Mouse (Mus musculus) brown adipose tissue, adult 24 weeks (tissue): ENCODE results near the gene Nr5a2. TPM values are rescaled to one million over a fixed set of nuclear protein-coding genes. Genes with fewer than 3 reads are reported as not detected.
"Not testable (repeated sequence)": the region's sequence is repeated elsewhere in the genome, so short reads cannot be mapped to it uniquely, and the experiment has no call there.

Source experiments
- H3K27ac ChIP-seq: fragments of 200-500 bp; replicated peaks from 2 replicates; pipeline ENCODE4 v1.5.1; 2012; ENCODE audit warnings: low read depth, mild to moderate bottlenecking, low read length
- H3K4me1 ChIP-seq: fragments of 200-500 bp; 2 replicates; pipeline ENCODE4 v1.6.1; 2012; ENCODE audit warnings: low read length, mixed read lengths; ENCODE audit not compliant: control insufficient read depth, insufficient read depth, insufficient read length
- H3K4me3 ChIP-seq: fragments of 200-500 bp; 2 replicates; pipeline ENCODE4 v1.5.1; 2012; ENCODE audit warnings: low read depth, mild to moderate bottlenecking, low read length, moderate library complexity; ENCODE audit not compliant: insufficient read depth
- polyA plus RNA-seq: library from polyadenylated mRNA; stranded (reverse); fragments of >200 nt; gene quantifications from 2 replicates; pipeline ENCODE4 v1.2.4, GENCODE M21; 2012; ENCODE audit not compliant: missing spikeins, insufficient read depth, insufficient read length

Nr5a2 gene
- polyA plus RNA-seq, 1 experiment = 0.20 TPM

DNA sequence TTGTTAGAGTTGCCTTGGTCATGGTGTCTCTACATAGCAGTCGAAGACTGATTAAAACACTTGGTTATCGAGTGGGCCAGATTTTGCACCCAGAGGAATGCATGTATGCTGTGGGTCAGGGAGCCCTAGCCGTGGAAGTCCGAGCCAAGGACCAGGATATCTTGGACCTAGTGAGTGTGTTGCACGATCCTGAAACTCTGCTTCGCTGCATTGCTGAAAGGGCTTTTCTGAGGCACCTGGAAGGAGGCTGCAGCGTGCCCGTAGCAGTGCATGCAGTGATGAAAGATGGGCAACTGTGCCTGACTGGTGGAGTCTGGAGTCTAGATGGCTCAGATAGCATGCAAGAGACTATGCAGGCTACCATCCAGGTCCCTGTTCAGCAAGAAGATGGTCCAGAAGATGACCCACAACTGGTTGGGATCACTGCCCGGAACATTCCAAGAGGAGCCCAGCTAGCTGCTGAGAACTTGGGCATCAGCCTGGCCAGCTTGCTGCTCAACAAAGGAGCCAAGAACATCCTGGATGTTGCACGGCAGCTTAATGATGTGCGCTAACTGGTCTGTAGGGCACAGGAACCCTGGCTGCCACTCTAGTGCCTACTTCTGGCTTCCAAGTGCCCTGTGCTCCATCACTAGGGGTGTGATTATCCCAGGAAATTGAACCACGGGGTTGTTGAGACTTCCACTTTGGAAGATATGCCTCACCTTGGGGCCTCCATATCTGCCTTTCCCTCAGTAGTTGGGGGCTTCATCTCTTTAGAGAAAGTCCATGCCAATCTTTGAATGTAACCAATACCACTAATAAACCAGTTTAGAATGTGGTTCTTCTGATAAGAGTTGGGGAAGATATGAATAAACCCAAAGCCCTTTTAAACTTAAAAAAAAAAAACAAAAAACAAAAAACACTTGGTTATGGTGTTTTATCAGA is 167.0 kb downstream of the Nr5a2 start:
- not testable (repeated sequence) for H3K4me1 ChIP-seq, H3K27ac ChIP-seq, H3K4me3 ChIP-seq
